9 mouse cellular contexts compared by ENCODE assay signal in genomic region chr9:121445364-121445763, GRCm38 (mm10). TPM values are rescaled to one million over a fixed set of nuclear protein-coding genes. Genes with fewer than 3 reads are reported as not detected.
DNase-seq lines count a peak whose midpoint lies in the region; TF ChIP-seq lines count a peak whose summit lies in the region.
"Had no signal": no experiment of that assay in that cellular context is flagged by ENCODE, and none has a peak within 500 bp of the region (broad histone marks: within the 10 kb centered on the region; RNA-seq: fewer than 3 reads in every experiment).

No protein-coding gene starts in this region.

- no peak overlapping the region for H3K4me3 ChIP-seq in left cerebral cortex, adult 2 months
- H3K4me3 ChIP-seq: erythroblast, embryonic 14.5 days; limb, embryonic 12.5 days had no signal

- peak; percentile 66 for TF ChIP-seq CTCF in left cerebral cortex, adult 2 months (IDR thresholded peaks at IDR 0.05)

- H3K27ac ChIP-seq in left cerebral cortex, adult 2 months: no peak overlapping the region
- H3K27ac ChIP-seq: limb, embryonic 12.5 days had no signal

- peak in 1 of 2 experiments; percentile 31 for DNase-seq in left cerebral cortex, adult 2 months (ENCODE audit: extremely low spot score in 1 of 2, low spot score in 2 of 2)
- DNase-seq in left cerebral cortex, postnatal 10 days (ENCODE audit: extremely low spot score in 1 of 2, low spot score in 2 of 2): no peak
- peak; percentile 31 for DNase-seq in MN1 (ENCODE audit: low spot score)
- DNase-seq in c-Kit-positive CD71-positive TER-119-positive erythroid progenitor cells, embryonic 14.5 days (ENCODE audit: low spot score): peak; percentile 61
- peak; percentile 59 to 62 for DNase-seq in kidney, postnatal 25 days
- peak; percentile 39 to 52 for DNase-seq in spleen, postnatal 14 days (ENCODE audit: low spot score in 2 of 2)
- DNase-seq in gastrocnemius, postnatal 36 days: no peak

- intact Hi-C loops in left cerebral cortex, adult 2 months (cut with DNase I): loop anchor here (2.0 kb wide), 2 partner anchors 53 to 61 kb away; no protein-coding TSS in a partner anchor
- intact Hi-C loops in left cerebral cortex, postnatal 10 days (cut with DNase I): no loop called here
- intact Hi-C loops in gastrocnemius, postnatal 36 days (cut with DNase I): no loop called here

RNA-seq across cellular contexts. Expression of gene Cck, which starts 50.1 kb away (rescaled TPM):
- total RNA-seq in left cerebral cortex, adult 2 months (2021): 100 to 1,000 TPM; 710 to 764 TPM
- 100 to 1,000 TPM; 377 to 421 TPM for total RNA-seq in left cerebral cortex, postnatal 10 days (2021)
- total RNA-seq in gastrocnemius, postnatal 36 days (2021): 1 to 10 TPM in 1 of 2 experiments, under 1 TPM in 1; 0.43 to 1.2 TPM

Comparison
In these comparisons a context has a peak if more than half of its experiments do, and no peak if none do; other contexts are left out.
1. DNase-seq: peak in MN1 (single experiment), c-Kit-positive CD71-positive TER-119-positive erythroid progenitor cells, embryonic 14.5 days (single experiment), kidney, postnatal 25 days (2 of 2) and spleen, postnatal 14 days (2 of 2); none in left cerebral cortex, postnatal 10 days (0 of 2) and gastrocnemius, postnatal 36 days (0 of 2).
2. RNA of gene Cck, which starts 50.1 kb away (total RNA-seq): 710 to 764 TPM in left cerebral cortex, adult 2 months and 377 to 421 TPM in left cerebral cortex, postnatal 10 days; 0.43 to 1.2 TPM in gastrocnemius, postnatal 36 days; every median in the first group is over 100 times any median in the second.